Mouse (Mus musculus) heart, adult 2 months (tissue): ENCODE data around the gene Zfp664.

Experiments used
- CTCF ChIP-seq: fragments of 200-600 bp; IDR thresholded peaks from 2 replicates; pipeline ENCODE4 v1.8.1; 2022; ENCODE audit warnings: antibody characterized with exemption, mild to moderate bottlenecking, moderate library complexity
- POLR2A ChIP-seq: fragments of 200-500 bp; IDR thresholded peaks from 2 replicates; pipeline ENCODE4 v1.6.1; 2011; ENCODE audit warnings: mild to moderate bottlenecking, low read depth, low read length, control low read depth; ENCODE audit not compliant: insufficient read depth

GRCm38 (mm10) chr5:124840202-124840601 is 22.3 kb upstream of the Zfp664 start:
- TF ChIP-seq CTCF (no peak), POLR2A (no peak)
